Mouse (Mus musculus) heart, postnatal 0 days (tissue): Measurements from ENCODE around the gene Sppl3. TPM values are rescaled to one million over a fixed set of nuclear protein-coding genes. Genes with fewer than 3 reads are reported as not detected.
A peak's percentile ranks its signal among the peaks of the same experiment; 100 is the strongest.

Experiments
- ATAC-seq: fragments of 200-750 bp; cut with Nextera tagmentation; 2 replicates; pipeline ENCODE4 v1.8.0; 2017; ENCODE audit warnings: low read depth, moderate number of reproducible peaks, moderate library complexity; ENCODE audit not compliant: insufficient read depth
- DNase-seq: peaks from one replicate; pipeline ENCODE4 v3.0.0-alpha.2; 2016; ENCODE audit warnings: low spot score
- H3K27ac ChIP-seq: fragments of 300-500 bp; sonication (generic); 2 replicates; pipeline ENCODE4 v1.5.1; 2014; ENCODE audit warnings: low read depth, mild to moderate bottlenecking
- H3K27me3 ChIP-seq: fragments of 300-500 bp; sonication (generic); 2 replicates; pipeline ENCODE4 v1.6.1; 2014; ENCODE audit warnings: low read length, mixed read lengths; ENCODE audit not compliant: control insufficient read depth, insufficient read depth
- H3K36me3 ChIP-seq: fragments of 300-500 bp; sonication (generic); replicated peaks from 2 replicates; pipeline ENCODE4 v1.6.1; 2014; ENCODE audit warnings: low read length, mixed read lengths; ENCODE audit not compliant: control insufficient read depth, insufficient read depth
- H3K4me1 ChIP-seq: fragments of 300-500 bp; sonication (generic); 2 replicates; pipeline ENCODE4 v1.6.1; 2014; ENCODE audit warnings: antibody characterized with exemption; ENCODE audit not compliant: control insufficient read depth, insufficient read depth
- H3K4me2 ChIP-seq: fragments of 300-500 bp; sonication (generic); 2 replicates; pipeline ENCODE4 v1.6.1; 2014; ENCODE audit warnings: low read depth, mild to moderate bottlenecking, low read length, moderate library complexity
- H3K4me3 ChIP-seq: fragments of 300-500 bp; sonication (generic); 2 replicates; pipeline ENCODE4 v1.5.1; 2014; ENCODE audit warnings: low read depth, low read length
- H3K9ac ChIP-seq: fragments of 300-500 bp; sonication (generic); replicated peaks from 2 replicates; pipeline ENCODE4 v1.6.1; 2014; ENCODE audit warnings: low read depth, low read length, mixed read lengths
- H3K9me3 ChIP-seq: fragments of 300-500 bp; sonication (generic); replicated peaks from 2 replicates; pipeline ENCODE4 v1.6.1; 2016; ENCODE audit warnings: low read length; ENCODE audit not compliant: control insufficient read depth
- CTCF ChIP-seq: IDR thresholded peaks from 2 replicates; pipeline ENCODE4 v1.5.1; 2016; ENCODE audit warnings: antibody characterized with exemption, control low read depth, low read depth
- EP300 ChIP-seq: IDR thresholded peaks from 2 replicates; pipeline ENCODE4 v1.6.1; 2016; ENCODE audit warnings: antibody characterized with exemption, low read depth
- WGBS: fragments of 180-500 bp; shearing (Covaris S2); extraction: QIAGEN DNeasy Blood & Tissue Kit; methylation state at CpG from one replicate; pipeline ENCODE4 v1.1.7; 2014; 5-methylcytosine and 5-hydroxymethylcytosine counted together
- polyA plus RNA-seq: library from polyadenylated mRNA; unstranded; fragments of >200 nt; fragmentation: Nextera tagmentation; extraction: Ambion mirVana; gene quantifications from 2 replicates; pipeline ENCODE4 v1.2.1, GENCODE M21; 2015
- total RNA-seq: library from RNA; depleted of rRNA; stranded (reverse); fragments of >200 nt; gene quantifications from 2 replicates; pipeline ENCODE4 v1.2.3, GENCODE M21; 2014; ENCODE audit warnings: low replicate concordance

The Sppl3 gene
- total and polyA plus RNA-seq, 2 experiments from 2014 or later, result 6.8 to 65.6 TPM

DNA sequence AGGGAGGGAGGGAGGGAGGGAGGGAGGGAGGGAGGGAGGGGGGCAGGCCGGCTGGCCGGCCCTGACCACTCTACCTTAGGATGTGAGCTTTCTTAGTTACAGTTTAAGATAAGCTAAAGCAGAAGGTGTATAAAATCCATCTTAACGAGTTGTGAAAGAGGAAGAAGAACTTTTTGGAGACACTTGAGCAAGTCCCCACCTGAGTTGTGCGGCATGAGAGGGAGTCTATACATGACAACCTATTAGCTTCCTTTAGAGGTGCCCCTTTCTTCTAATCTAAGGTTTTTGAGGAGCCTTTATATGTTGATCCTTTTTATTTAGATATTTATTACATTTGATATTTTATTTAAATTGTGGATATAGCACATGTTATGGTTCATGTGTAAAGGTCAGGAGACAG is 32.7 kb downstream of the Sppl3 start:
- no peak for TF ChIP-seq CTCF
- TF ChIP-seq EP300, result no peak
- H3K4me2 ChIP-seq, result no peak overlapping the region
- H3K27me3 ChIP-seq, result no peaks in the 10 kb centered on the region
- no peaks in the 10 kb centered on the region for H3K9me3 ChIP-seq
- no peak overlapping the region for H3K27ac ChIP-seq
- H3K4me3 ChIP-seq, result no peak overlapping the region
- no peak overlapping the region for H3K9ac ChIP-seq
- ATAC-seq (no peak), DNase-seq (no peak)
- H3K4me1 ChIP-seq, result 0 out of 2 replicates have a peak, but pooled peaks cover 6% of the 10 kb centered on the region
- H3K36me3 ChIP-seq, result 0 out of 2 replicates have a peak, but pooled peaks cover 3% of the 10 kb centered on the region
- 87% methylated on average over 4 of the region's 4 CpGs for WGBS

DNA sequence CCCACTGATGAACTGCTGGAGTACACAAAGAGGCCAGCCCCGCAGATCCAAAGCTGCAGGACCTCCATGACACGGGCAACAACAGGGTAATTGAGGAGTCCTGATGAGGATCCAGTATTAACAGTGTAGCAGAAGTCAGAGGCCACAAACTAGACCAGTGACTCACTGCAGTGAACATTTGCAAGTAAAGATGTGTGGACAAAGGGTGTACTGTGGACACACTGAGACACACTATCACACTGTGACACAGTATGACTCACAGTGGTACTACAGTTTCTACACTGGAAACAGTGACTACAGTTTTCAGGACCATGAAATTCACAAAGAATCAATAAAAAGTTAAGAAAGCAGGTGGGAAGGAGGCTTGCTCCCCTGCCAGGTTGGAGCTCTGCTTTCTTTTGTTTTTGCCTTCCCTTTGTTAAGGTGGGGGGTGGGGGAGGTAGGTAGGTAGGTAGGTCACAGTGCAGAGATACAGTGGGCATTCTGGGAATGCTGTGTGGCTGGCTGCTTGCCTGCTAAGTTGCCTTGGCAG is 34.3 kb downstream of the Sppl3 start:
- Histone ChIP-seq H3K9ac (no peak overlapping the region), H3K27ac (no peak overlapping the region), H3K4me3 (no peak overlapping the region), H3K27me3 (no peaks in the 10 kb centered on the region), H3K4me1 (0 out of 2 replicates have a peak, but pooled peaks cover 6% of the 10 kb centered on the region), H3K4me2 (no peak overlapping the region), H3K36me3 (0 out of 2 replicates have a peak, but pooled peaks cover 3% of the 10 kb centered on the region), H3K9me3 (no peaks in the 10 kb centered on the region)
- no peak for DNase-seq
- no peak for ATAC-seq
- 92% methylated on average over 2 of the region's 2 CpGs for WGBS
- TF ChIP-seq EP300, result no peak
- TF ChIP-seq CTCF, result no peak

DNA sequence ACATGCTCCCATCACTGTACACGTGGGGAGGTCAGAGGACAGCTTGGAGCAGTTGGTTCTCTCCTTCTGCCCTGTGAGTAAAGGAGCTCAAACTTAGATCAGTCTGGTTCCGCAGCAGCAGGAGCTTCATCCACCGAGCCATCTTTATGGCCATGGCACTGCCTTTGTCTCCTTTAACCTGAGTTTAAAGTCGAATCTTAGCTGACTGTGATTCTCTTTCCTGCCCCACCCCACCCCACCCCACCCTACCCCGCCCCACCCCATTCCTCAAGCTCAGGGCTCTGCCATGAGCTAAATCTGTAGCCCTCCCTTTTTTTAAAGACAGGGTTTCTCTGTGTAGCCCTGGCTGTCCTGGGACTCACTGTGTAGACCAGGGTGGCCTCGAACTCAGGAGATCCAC is 38.8 kb downstream of the Sppl3 start:
- Histone ChIP-seq H3K9me3 (no peaks in the 10 kb centered on the region), H3K36me3 (0 out of 2 replicates have a peak, but pooled peaks cover 3% of the 10 kb centered on the region), H3K9ac (no peak overlapping the region), H3K4me1 (peaks cover 14% of the 10 kb centered on the region; the same call in 1 of the 2 replicates), H3K27ac (no peak overlapping the region), H3K27me3 (no peaks in the 10 kb centered on the region), H3K4me3 (no peak overlapping the region), H3K4me2 (no peak overlapping the region)
- TF ChIP-seq CTCF (no peak), EP300 (no peak)
- ATAC-seq (no peak), DNase-seq (no peak)
- WGBS, result 84% methylated on average over 6 of the region's 6 CpGs

DNA sequence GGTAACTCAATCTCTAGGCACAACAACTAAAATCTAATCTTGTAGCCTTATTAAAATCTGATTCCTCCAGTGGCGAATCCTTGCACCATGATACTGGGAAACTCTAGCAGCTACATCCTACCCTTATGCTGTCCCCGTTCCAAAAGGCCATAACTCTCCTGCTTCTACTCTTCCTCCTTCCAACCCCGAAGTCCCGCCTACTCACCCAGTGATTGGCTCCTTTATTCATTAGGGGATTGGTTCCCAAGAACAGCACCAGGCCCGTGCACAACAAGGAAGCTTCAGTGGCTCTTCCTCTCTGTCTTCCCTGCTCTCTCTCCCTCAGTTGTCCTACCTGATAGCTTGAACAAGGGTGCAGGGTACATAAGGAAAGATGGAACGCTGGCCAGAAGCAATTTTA is 39.8 kb downstream of the Sppl3 start:
- H3K4me3 ChIP-seq, result no peak overlapping the region
- TF ChIP-seq EP300 (no peak), CTCF (no peak)
- no peak overlapping the region for H3K9ac ChIP-seq
- no peak overlapping the region for H3K4me2 ChIP-seq
- no peaks in the 10 kb centered on the region for H3K36me3 ChIP-seq
- DNase-seq, result no peak
- no peaks in the 10 kb centered on the region for H3K27me3 ChIP-seq
- no peak overlapping the region for H3K27ac ChIP-seq
- 82% methylated on average over 6 of the region's 6 CpGs for WGBS
- H3K4me1 ChIP-seq, result peaks cover 24% of the 10 kb centered on the region; the same call in 1 of the 2 replicates
- no peak for ATAC-seq
- no peaks in the 10 kb centered on the region for H3K9me3 ChIP-seq

DNA sequence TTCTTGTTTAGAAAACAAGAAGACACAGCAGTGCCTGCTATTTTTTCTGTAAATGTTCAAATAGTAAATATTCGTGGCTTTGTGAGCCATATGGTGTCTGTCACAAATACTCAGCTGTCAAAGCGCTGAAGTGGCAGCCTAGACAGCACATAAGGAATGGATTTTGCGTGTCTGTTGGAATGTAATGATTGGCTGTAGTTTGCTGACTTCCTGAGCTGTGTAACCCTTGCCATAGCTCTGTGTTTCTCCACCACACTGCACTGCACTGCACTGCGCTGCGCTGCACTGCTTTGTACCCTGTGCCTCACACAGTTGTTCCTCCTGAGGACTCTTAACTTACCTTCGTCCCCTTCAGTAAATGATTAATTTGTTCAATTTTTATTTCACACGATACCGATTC is 41.6 kb downstream of the Sppl3 start:
- no peaks in the 10 kb centered on the region for H3K27me3 ChIP-seq
- TF ChIP-seq CTCF (no peak), EP300 (no peak)
- DNase-seq, result no peak
- H3K9ac ChIP-seq, result no peak overlapping the region; the same call in 1 of the 2 replicates
- H3K36me3 ChIP-seq, result no peaks in the 10 kb centered on the region
- H3K4me3 ChIP-seq, result no peak overlapping the region
- ATAC-seq, result peak; percentile 39; the same call in 1 of the 2 replicates
- H3K4me1 ChIP-seq, result peaks cover 26% of the 10 kb centered on the region; the same call in 1 of the 2 replicates
- H3K27ac ChIP-seq, result 0 out of 2 replicates have a peak overlapping the region, but pooled peaks have one; percentile 9
- no peak overlapping the region for H3K4me2 ChIP-seq
- no peaks in the 10 kb centered on the region for H3K9me3 ChIP-seq
- 61% methylated on average over 8 of the region's 8 CpGs for WGBS
